Mouse (Mus musculus) embryonic facial prominence, embryonic 13.5 days (tissue): ENCODE measurements around the gene Armc8. TPM values are rescaled to one million over a fixed set of nuclear protein-coding genes. Genes with fewer than 3 reads are reported as not detected.
A peak's percentile ranks its signal among the peaks of the same experiment; 100 is the strongest.
"Not testable (repeated sequence)": the region's sequence is repeated elsewhere in the genome, so short reads cannot be mapped to it uniquely, and the experiment has no call there.

Source experiments
- ATAC-seq: fragments of 200-750 bp; cut with Nextera tagmentation; 2 replicates; pipeline ENCODE4 v1.8.0; 2017; ENCODE audit warnings: low read depth; ENCODE audit not compliant: insufficient number of reproducible peaks, insufficient read depth, low FRiP score, low TSS enrichment
- H3K27ac ChIP-seq: fragments of 300-500 bp; sonication (generic); 2 replicates; pipeline ENCODE4 v1.5.1; 2015; ENCODE audit warnings: moderate library complexity, mild to moderate bottlenecking, inconsistent platforms
- H3K27me3 ChIP-seq: fragments of 300-500 bp; sonication (generic); 2 replicates; pipeline ENCODE4 v1.6.1; 2015; ENCODE audit warnings: mild to moderate bottlenecking, inconsistent platforms
- H3K36me3 ChIP-seq: fragments of 300-500 bp; sonication (generic); 2 replicates; pipeline ENCODE4 v1.6.1; 2015; ENCODE audit warnings: mild to moderate bottlenecking, inconsistent platforms
- H3K4me1 ChIP-seq: fragments of 300-500 bp; sonication (generic); 2 replicates; pipeline ENCODE4 v1.6.1; 2015; ENCODE audit warnings: inconsistent platforms
- H3K4me2 ChIP-seq: fragments of 300-500 bp; sonication (generic); 2 replicates; pipeline ENCODE4 v1.6.1; 2015; ENCODE audit warnings: moderate library complexity, mild to moderate bottlenecking, inconsistent platforms
- H3K4me3 ChIP-seq: fragments of 300-500 bp; sonication (generic); 2 replicates; pipeline ENCODE4 v1.5.1; 2015; ENCODE audit warnings: mild to moderate bottlenecking, inconsistent platforms
- H3K9ac ChIP-seq: fragments of 300-500 bp; sonication (generic); 2 replicates; pipeline ENCODE4 v1.6.1; 2015; ENCODE audit warnings: mild to moderate bottlenecking, inconsistent platforms
- H3K9me3 ChIP-seq: fragments of 300-500 bp; sonication (generic); 2 replicates; pipeline ENCODE4 v1.6.1; 2016; ENCODE audit warnings: inconsistent platforms
- WGBS: fragments of 180-500 bp; shearing (Covaris S2); methylation state at CpG from one replicate; pipeline ENCODE4 v1.1.7; 2015; ENCODE audit warnings: mixed read lengths; 5-methylcytosine and 5-hydroxymethylcytosine counted together
- polyA plus RNA-seq: library from polyadenylated mRNA; unstranded; fragments of >200 nt; fragmentation: Nextera tagmentation; extraction: Ambion mirVana; gene quantifications from 2 replicates; pipeline ENCODE4 v1.2.1, GENCODE M21; 2015

The Armc8 gene
- polyA plus RNA-seq: 21.7 and 23.7 TPM in 2 replicates

GRCm38 (mm10) chr9:99568347-99569070, at the start of gene Armc8:
Gene Armc8 (minus strand): TSS chr9:99568899.
- no peaks in the 10 kb centered on the region for H3K27me3 ChIP-seq
- under 1% methylated on average over 61 of the region's 70 CpGs for WGBS
- peak within 1 kb of the TSS; percentile 93 for H3K27ac ChIP-seq
- H3K9me3 ChIP-seq: no peaks in the 10 kb centered on the region
- H3K4me3 ChIP-seq: peak within 1 kb of the TSS; percentile 68
- H3K4me1 ChIP-seq: peaks cover 16% of the 10 kb centered on the region
- no peaks in the 10 kb centered on the region for H3K36me3 ChIP-seq
- H3K9ac ChIP-seq: peak within 1 kb of the TSS; percentile 86
- peak; percentile 90 for ATAC-seq
- H3K4me2 ChIP-seq: peak within 1 kb of the TSS; percentile 77

- Histone ChIP-seq H3K4me1 (no peaks in the 10 kb centered on the region), H3K36me3 (no peaks in the 10 kb centered on the region), H3K27me3 (no peaks in the 10 kb centered on the region), H3K9me3 (no peaks in the 10 kb centered on the region), H3K9ac (no peak within 1 kb of the TSS), H3K4me3 (no peak within 1 kb of the TSS), H3K27ac (no peak within 1 kb of the TSS), H3K4me2 (no peak within 1 kb of the TSS)
- no peak for ATAC-seq
- 44% methylated on average over 2 of the region's 2 CpGs for WGBS
These were observed 43.5 kb upstream of the Armc8 start, which contains the start of gene A4gnt for GRCm38 (mm10) chr9:99612202-99612601. Gene A4gnt (plus strand): TSS chr9:99612502.

GRCm38 (mm10) chr9:99603566-99603965, 34.9 kb upstream of the Armc8 start:
- H3K27me3 ChIP-seq: no peaks in the 10 kb centered on the region
- 0 out of 2 replicates have a peak, but pooled peaks cover 3% of the 10 kb centered on the region for H3K9me3 ChIP-seq
- no peak overlapping the region for H3K9ac ChIP-seq
- H3K36me3 ChIP-seq: no peaks in the 10 kb centered on the region
- no peak overlapping the region for H3K4me2 ChIP-seq
- H3K4me3 ChIP-seq: no peak overlapping the region
- no peak overlapping the region for H3K27ac ChIP-seq
- ATAC-seq: no peak
- no peaks in the 10 kb centered on the region for H3K4me1 ChIP-seq
- 55% methylated on average over 2 of the region's 2 CpGs for WGBS

GRCm38 (mm10) chr9:99599127-99599526, 30.4 kb upstream of the Armc8 start:
- not testable (repeated sequence) for H3K4me2 ChIP-seq, H3K4me3 ChIP-seq, ATAC-seq, H3K27ac ChIP-seq, H3K9ac ChIP-seq, H3K27me3 ChIP-seq, H3K36me3 ChIP-seq, H3K4me1 ChIP-seq, H3K9me3 ChIP-seq
- 93% methylated on average over 6 of the region's 6 CpGs for WGBS

GRCm38 (mm10) chr9:99591144-99591543, 22.4 kb upstream of the Armc8 start:
- WGBS: 68% methylated on average over 8 of the region's 8 CpGs

GRCm38 (mm10) chr9:99587505-99588202, 19.0 kb upstream of the Armc8 start:
- Histone ChIP-seq H3K4me1 (no peaks in the 10 kb centered on the region), H3K4me3 (no peak overlapping the region), H3K4me2 (no peak overlapping the region), H3K9me3 (no peaks in the 10 kb centered on the region), H3K9ac (no peak overlapping the region), H3K36me3 (peaks cover 21% of the 10 kb centered on the region), H3K27ac (no peak overlapping the region), H3K27me3 (no peaks in the 10 kb centered on the region)
- ATAC-seq: no peak
- 23% methylated on average over 8 of the region's 8 CpGs for WGBS

More at GRCm38 (mm10) chr9:99591144-99591543, 22.4 kb upstream of the Armc8 start:
- H3K36me3 ChIP-seq: no peaks in the 10 kb centered on the region
- H3K4me1 ChIP-seq: no peaks in the 10 kb centered on the region
- no peak for ATAC-seq
- H3K4me3 ChIP-seq: no peak overlapping the region
- no peak overlapping the region for H3K27ac ChIP-seq
- H3K27me3 ChIP-seq: no peaks in the 10 kb centered on the region
- H3K9ac ChIP-seq: no peak overlapping the region
- H3K4me2 ChIP-seq: no peak overlapping the region
- H3K9me3 ChIP-seq: no peaks in the 10 kb centered on the region

GRCm38 (mm10) chr9:99580655-99581054, 12.0 kb upstream of the Armc8 start:
- ATAC-seq: no peak
- H3K36me3 ChIP-seq: peaks cover 59% of the 10 kb centered on the region
- peaks cover 11% of the 10 kb centered on the region for H3K4me1 ChIP-seq
- no peak overlapping the region for H3K9ac ChIP-seq
- H3K27ac ChIP-seq: no peak overlapping the region
- no peaks in the 10 kb centered on the region for H3K27me3 ChIP-seq
- no peak overlapping the region for H3K4me2 ChIP-seq
- no peak overlapping the region for H3K4me3 ChIP-seq
- no peaks in the 10 kb centered on the region for H3K9me3 ChIP-seq
- WGBS: 53% methylated on average over 2 of the region's 2 CpGs

GRCm38 (mm10) chr9:99575677-99576480, 7.2 kb upstream of the Armc8 start, which contains the start of gene Dbr1:
Gene Dbr1 (plus strand): TSS chr9:99575799.
- H3K4me3 ChIP-seq: peak within 1 kb of the TSS; percentile 86
- peak within 1 kb of the TSS; percentile 62 for H3K4me2 ChIP-seq
- WGBS: under 1% methylated on average over 57 of the region's 57 CpGs

GRCm38 (mm10) chr9:99569071-99569397, 335 bp upstream of the Armc8 start:
- H3K4me1 ChIP-seq: peaks cover 16% of the 10 kb centered on the region
- no peaks in the 10 kb centered on the region for H3K9me3 ChIP-seq
- 1% methylated on average over 9 of the region's 9 CpGs for WGBS
- peak overlapping the region; percentile 93 for H3K27ac ChIP-seq
- ATAC-seq: peak; percentile 59
- H3K27me3 ChIP-seq: no peaks in the 10 kb centered on the region
- peak overlapping the region; percentile 77 for H3K4me2 ChIP-seq
- H3K9ac ChIP-seq: peak overlapping the region; percentile 86
- no peaks in the 10 kb centered on the region for H3K36me3 ChIP-seq
- H3K4me3 ChIP-seq: peak overlapping the region; percentile 68

More at GRCm38 (mm10) chr9:99575677-99576480, 7.2 kb upstream of the Armc8 start, which contains the start of gene Dbr1:
- peak; percentile 86 for ATAC-seq
- Histone ChIP-seq H3K4me1 (peaks cover 11% of the 10 kb centered on the region), H3K9ac (peak within 1 kb of the TSS; percentile 96), H3K27me3 (no peaks in the 10 kb centered on the region), H3K27ac (peak within 1 kb of the TSS; percentile 81), H3K9me3 (no peaks in the 10 kb centered on the region), H3K36me3 (peaks cover 22% of the 10 kb centered on the region)

- peak overlapping the region; percentile 77 for H3K4me2 ChIP-seq
- peaks cover 16% of the 10 kb centered on the region for H3K4me1 ChIP-seq
- peak overlapping the region; percentile 86 for H3K9ac ChIP-seq
- 1% methylated on average over 15 of the region's 15 CpGs for WGBS
- no peaks in the 10 kb centered on the region for H3K36me3 ChIP-seq
- peak; percentile 52; the same call in 1 of the 2 replicates for ATAC-seq
- peak overlapping the region; percentile 93 for H3K27ac ChIP-seq
- H3K9me3 ChIP-seq: no peaks in the 10 kb centered on the region
- H3K4me3 ChIP-seq: peak overlapping the region; percentile 68
- no peaks in the 10 kb centered on the region for H3K27me3 ChIP-seq
These were observed 714 bp downstream of the Armc8 start for GRCm38 (mm10) chr9:99568023-99568346.

GRCm38 (mm10) chr9:99563714-99564113, 5.0 kb downstream of the Armc8 start:
- Histone ChIP-seq H3K36me3 (no peaks in the 10 kb centered on the region), H3K4me2 (no peak overlapping the region), H3K9me3 (no peaks in the 10 kb centered on the region), H3K4me1 (peaks cover 12% of the 10 kb centered on the region), H3K4me3 (no peak overlapping the region), H3K9ac (no peak overlapping the region), H3K27me3 (no peaks in the 10 kb centered on the region), H3K27ac (no peak overlapping the region)
- 21% methylated on average over 11 of the region's 11 CpGs for WGBS
- no peak for ATAC-seq
